Mouse (Mus musculus): ENCODE measurements at regions not wholly inside any gene's neighbourhood (a gene's known extent, or its start where the extent isn't known, plus 50 kb on each side); places are given as distances from the start of the nearest gene placed in this dataset.

DNA sequence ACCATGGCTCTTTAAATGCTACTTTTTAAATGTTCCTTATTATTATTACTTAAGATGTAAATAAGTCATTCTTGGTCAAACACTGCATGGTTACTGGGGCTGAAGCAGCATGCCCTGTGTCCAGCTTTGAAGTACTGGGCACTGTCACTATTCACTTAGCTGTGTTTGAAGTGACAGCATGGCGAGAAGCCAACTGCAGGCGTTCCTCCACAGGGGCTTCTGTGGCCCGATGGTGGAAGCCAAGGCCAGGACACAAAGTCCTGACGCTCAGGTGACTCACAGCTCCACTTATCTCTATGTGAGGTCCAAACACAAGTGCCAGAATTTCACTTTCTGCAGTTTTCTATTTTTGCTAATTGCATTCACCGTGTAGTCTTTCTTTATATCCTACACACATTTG is 65.3 kb downstream of the Cdca7 start:
- DNase-seq (ENCODE audit: extremely low read depth, low read depth): no peak

GRCm38 (mm10) chr2:72545453-72545852 is 69.5 kb downstream of the Cdca7 start:
- no peak for DNase-seq (ENCODE audit: extremely low read depth, low read depth)

DNA sequence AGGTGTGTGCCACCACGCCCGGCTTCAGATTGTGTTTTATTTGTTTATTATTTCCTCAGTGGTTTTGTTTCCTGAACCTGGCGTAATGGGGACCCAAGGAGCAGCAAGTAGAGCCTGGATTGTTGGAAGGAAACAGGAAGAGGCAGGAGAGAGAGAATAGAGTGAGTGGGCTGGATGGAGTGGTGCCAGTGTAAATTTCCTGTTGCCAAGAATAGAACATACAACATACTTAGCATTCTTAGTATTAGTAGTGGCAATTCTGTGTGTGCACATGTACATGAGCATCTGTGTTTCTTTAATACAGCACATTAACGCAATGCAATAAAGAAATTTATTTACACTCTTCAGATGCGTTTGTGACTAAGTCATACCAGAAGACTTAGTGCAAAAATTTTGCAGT is 70.5 kb downstream of the Cdca7 start:
- DNase-seq (ENCODE audit: extremely low read depth, low read depth): no peak

DNA sequence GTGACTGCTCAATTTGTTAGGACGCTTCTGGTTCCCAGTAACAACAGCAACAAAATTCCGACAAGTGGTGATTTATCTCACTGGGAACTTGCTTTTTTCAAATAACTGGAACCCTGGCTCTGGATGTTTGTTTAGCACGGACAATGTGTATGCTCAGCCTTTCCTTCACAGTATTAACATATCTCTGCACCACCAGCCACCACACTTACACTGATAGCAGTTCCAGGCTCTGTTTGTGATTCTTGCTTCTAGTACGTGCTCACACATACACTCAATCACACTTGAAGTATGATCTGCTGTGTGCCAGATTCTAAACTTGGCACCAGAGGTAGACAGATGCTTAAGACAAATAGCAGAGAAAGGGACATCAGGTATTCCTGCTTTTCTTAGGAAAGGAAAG is 71.0 kb downstream of the Cdca7 start:
- DNase-seq (ENCODE audit: extremely low read depth, low read depth): no peak

- DNase-seq (ENCODE audit: extremely low read depth, low read depth): no peak
Observed at GRCm38 (mm10) chr2:72551268-72551667, 75.3 kb downstream of the Cdca7 start.

DNA sequence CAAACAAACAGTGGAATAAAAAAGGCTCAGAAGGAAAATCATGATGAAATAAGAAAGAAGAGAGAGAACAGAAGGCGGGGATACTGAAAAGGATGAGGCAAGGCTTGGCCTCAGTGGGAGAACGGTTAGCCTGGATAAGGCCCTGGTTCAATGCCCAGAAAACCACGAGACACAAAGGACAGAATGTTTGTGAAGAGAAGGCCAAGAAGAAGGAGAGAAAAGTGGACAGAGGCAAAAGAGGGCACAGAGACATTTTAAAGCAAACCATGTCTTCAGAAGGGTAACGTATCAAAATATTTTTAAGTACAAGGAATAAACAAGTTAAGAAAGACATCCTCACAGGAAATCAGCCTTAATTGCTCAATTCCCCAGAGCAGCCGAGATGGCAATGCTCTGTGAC is 78.6 kb downstream of the Cdca7 start:
- DNase-seq (ENCODE audit: extremely low read depth, low read depth): no peak

DNA sequence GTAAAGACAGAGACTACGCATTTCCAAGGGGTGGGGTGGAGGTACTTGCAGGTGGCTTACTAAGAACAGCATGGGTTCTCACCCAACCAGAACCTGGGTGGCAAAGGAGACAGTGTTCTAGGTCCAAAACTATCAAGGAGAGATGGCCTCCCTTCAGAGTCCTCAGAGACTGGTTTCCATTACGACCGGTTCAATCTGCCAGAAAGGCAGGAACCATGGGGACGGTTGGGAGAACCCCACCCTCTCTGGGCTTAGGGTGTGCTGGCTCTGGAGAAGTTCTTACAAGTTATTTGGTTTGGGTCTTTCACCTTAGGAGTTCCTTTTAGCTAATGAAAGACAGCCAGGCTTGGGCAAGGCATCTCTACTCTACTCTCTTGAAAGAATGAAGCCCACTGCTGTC is 79.2 kb downstream of the Cdca7 start:
- DNase-seq (ENCODE audit: extremely low read depth, low read depth): no peak

- no peak for DNase-seq (ENCODE audit: extremely low read depth, low read depth)
Observed at GRCm38 (mm10) chr2:72555556-72555955, 79.6 kb downstream of the Cdca7 start.

GRCm38 (mm10) chr2:72556064-72556821 is 80.3 kb downstream of the Cdca7 start:
- DNase-seq (ENCODE audit: extremely low read depth, low read depth): no peak

DNA sequence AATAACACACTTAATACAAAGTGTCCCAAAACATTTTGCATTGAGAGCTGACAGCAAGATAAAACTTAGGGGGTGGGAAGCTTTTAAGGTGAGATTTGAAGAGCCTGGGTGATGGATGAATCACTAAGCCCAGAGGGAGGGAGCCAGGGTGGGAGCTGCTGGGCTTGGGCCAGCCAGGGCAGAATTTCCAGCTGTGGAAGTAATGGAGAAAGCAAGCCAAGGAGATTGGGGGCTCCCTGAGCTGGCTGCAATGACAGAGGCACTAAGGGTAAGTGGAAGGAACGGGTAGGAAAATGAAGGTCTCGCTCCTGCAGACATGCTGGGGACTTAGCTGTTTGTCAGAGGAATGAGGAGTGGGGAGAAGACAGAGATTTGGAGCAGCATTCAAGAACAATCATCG is 81.2 kb downstream of the Cdca7 start:
- no peak for DNase-seq (ENCODE audit: extremely low read depth, low read depth)

- no peak for DNase-seq (ENCODE audit: extremely low read depth, low read depth)
Observed at GRCm38 (mm10) chr2:72557565-72558260, 81.8 kb downstream of the Cdca7 start.

DNA sequence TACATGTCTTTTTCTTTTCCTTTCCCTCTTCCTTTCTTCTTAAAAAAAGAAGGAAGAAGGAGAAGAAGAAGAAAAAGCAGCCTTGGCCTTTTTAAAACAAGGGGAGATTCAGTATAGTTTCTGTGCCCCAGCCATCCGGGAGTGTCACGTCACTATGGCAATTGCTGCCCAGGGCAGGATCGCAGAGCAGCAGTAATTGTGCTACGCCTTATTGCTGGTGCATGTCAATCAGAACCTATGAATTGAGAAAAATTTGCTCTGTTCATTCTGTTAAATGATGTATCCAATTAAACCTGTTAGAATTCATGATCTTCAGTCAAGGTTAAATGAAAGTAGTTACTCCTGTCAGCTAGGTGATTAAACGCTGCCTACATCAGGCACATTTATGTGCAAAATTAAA is 85.4 kb downstream of the Cdca7 start:
- no peak for DNase-seq (ENCODE audit: extremely low read depth, low read depth)

DNA sequence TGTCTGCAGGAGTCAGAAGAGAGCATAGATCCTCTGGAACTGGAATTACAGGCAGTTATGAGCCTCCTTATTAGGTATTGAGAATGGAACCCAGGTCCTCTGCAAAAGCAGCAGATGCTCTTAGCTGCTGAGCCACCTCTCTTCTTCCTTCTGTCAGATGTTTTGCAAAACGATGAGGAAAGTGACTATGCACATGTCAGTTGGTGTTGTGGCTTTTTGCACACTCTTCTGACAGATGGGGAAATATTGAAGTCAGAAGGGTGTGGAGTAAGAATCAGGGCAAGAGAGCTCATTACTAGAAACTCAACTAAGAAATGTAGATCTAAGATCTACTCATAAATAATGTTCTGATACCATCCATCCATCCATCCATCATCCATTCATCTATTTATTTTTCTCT is 102.4 kb downstream of the Cdca7 start:
- DNase-seq (ENCODE audit: extremely low read depth, low read depth): no peak

DNA sequence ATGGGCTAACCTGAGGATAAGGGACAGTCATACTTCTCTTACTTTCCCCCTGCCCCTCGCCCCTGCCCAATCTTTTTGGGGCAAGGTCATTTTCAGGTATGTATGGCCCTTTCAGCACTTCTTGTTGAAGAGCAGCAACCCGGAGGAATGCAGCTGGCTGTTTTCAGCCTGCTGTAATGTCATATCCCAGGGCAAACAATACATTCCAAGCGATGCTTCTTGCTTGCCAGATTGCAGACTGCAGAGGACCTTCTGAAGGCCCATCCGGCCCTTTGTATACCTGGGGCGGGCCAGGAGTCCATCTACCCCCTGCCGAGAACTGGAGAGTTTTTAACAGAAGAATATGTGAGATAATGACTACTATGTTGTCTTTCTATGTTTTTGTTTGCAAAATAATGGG is 105.2 kb downstream of the Cdca7 start:
- no peak for DNase-seq (ENCODE audit: extremely low read depth, low read depth)

- no peak for DNase-seq (ENCODE audit: extremely low read depth, low read depth)
Observed at GRCm38 (mm10) chr2:72588814-72589213, 112.9 kb downstream of the Cdca7 start.

GRCm38 (mm10) chr2:72592011-72592410 is 116.1 kb downstream of the Cdca7 start:
- no peak for DNase-seq (ENCODE audit: extremely low read depth, low read depth)

DNA sequence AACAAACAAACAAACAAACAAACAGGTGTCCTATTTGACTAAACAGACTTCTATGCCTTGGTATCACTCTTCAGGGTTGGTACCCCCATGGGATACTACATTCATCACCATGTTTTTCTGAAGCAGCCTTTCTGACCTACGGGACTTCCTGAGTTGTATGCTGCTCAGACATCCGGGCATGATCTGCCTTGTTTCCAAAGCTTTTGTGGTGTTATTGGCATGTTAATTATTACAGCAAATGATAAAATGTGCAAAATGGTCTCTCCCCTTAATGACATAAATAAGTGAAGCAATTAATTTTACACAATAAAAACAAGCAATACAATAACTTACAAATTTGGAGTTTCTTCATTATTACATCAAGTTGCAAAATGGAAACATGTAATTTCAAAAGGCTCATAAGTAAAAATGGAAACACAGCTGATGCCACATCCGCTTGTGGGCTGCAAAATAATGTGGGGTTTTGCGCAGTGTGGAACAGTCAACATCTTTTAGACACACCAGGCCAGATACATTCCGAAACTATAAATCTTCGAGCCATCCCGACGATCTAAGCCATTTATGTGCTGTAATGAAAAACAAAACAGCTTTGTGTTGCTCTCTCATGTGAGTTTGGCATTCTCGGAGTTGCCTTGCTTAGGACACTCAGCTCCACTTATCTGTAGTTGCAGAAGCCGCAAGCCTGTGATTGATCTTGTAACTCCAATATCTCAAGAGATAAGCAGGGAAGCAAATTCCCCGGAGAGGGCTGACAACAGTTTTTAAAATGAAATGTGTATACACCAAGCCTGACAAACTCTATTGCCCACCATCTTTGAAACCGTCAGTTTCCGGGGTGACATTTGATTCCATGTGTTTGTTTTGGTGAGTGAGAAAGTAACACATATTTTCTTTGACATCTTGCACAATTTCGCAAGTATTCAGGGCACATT is 121.3 kb downstream of the Cdca7 start:
- no peak for DNase-seq (ENCODE audit: extremely low read depth, low read depth)

DNA sequence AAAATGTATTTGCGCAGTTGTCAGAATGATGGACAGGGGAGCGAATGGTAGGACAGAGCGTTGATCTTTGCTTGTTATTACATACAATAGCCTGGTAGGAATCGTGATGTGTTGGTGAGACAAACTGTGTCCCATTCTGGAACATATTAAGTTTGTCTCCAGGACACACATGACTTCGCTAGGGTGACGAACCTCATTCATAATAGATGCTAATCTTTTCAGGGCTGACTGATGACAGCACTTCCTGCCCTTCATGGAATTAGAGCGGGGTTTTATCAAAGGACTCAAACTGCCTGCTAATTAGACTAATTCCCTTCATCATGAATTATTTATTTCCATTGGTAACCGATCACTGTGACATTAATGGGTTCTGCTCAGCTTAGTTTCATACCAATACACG is 122.0 kb downstream of the Cdca7 start:
- DNase-seq (ENCODE audit: extremely low read depth, low read depth): no peak

- no peak for DNase-seq (ENCODE audit: extremely low read depth, low read depth)
Observed at GRCm38 (mm10) chr2:72600723-72601122, 124.8 kb downstream of the Cdca7 start.

DNA sequence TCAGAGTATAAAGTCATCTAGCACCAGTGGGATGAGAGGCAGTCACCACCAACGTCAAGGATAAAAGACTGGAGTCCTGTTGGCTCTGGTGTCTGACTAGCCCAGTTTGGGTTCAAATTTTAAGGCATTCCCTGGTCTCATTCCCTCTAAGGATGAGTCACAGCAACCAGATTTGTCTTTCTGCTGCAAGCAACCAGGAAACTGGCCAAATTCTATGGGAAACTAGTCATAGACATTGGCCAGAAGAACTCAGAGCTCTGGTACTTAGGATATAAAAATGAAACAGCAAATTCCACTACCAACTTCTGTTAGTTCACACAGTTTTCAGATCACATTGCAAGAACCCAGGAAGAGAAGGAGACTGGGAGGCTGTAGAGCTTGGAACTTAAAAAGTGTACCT is 126.2 kb downstream of the Cdca7 start:
- DNase-seq (ENCODE audit: extremely low read depth, low read depth): no peak

DNA sequence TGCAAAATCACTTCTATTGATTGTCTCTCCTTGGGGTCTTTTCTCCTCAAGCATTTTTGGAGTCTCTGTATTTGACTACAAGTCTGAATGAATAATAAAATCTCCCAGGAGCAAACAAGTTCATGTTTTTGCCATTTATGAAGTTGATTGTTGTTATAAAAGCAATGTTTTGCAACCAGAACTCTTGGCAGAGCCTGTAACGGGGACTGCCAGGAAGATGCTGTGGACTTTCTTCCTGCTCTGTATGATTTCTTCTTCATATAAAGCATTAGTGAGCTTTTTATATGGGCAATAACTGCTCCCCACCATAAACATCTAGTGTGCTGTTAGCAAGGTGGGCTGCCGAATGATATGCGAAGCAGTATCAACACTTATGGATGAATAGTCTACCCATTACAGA is 136.3 kb downstream of the Cdca7 start:
- no peak for DNase-seq (ENCODE audit: extremely low read depth, low read depth)

DNA sequence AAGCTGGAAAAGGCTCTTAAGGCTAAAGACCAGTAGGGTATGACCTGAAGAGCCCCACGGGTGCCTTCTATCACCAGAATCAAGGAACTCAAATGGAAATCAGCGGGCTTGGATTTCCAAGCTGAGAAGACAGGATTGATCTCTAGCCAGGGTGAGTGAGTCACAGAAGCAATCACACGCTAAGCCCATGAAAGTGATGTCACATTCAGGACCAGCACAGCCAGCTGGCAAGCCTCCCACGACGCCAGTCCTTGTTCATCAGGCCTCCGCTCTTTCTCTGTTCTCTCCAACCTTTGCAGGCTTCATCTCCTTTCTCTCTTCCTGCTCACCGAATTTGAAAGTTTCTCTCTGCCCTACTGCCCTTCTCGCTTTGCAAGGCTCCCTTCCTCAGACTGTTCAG is 138.3 kb downstream of the Cdca7 start:
- no peak for DNase-seq (ENCODE audit: extremely low read depth, low read depth)
